Mouse (Mus musculus) left cerebral cortex, adult 8-10 months (tissue): Measurements from ENCODE around the gene 4921539E11Rik. TPM values are rescaled to one million over a fixed set of nuclear protein-coding genes. Genes with fewer than 3 reads are reported as not detected.

Experiments
- DNase-seq, 2 experiments: peaks; one replicate each; pipeline ENCODE4 v3.0.0; 2022; ENCODE audit warnings: low spot score in 2 of 2
- total RNA-seq, 4 experiments: library from RNA; stranded (reverse); gene quantifications; 2 replicates each; pipeline ENCODE4 v1.2.4; 2022

4921539E11Rik gene
- total RNA-seq, 4 experiments from 2014 or later, result not detected

DNA sequence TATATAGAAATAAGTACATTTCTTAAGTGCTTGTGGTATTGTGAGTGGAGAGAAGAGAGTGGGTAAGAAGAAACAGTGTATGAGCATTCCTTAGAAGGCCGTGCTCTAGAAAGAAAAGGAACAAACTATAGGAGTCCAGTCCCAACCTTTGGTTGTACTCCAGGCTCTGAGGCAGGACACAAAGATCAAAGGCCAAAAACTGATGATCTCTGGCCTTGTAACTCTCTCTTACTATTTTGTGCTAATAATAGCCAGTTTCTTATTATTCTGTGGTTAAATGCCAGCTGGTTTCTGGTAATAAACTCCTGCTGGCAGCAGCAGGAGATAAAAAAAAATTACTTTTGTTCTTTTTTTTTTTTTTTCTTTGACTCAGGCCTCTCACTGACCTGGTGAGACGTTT lies 58.5 kb downstream of the 4921539E11Rik start:
- no peak for DNase-seq

DNA sequence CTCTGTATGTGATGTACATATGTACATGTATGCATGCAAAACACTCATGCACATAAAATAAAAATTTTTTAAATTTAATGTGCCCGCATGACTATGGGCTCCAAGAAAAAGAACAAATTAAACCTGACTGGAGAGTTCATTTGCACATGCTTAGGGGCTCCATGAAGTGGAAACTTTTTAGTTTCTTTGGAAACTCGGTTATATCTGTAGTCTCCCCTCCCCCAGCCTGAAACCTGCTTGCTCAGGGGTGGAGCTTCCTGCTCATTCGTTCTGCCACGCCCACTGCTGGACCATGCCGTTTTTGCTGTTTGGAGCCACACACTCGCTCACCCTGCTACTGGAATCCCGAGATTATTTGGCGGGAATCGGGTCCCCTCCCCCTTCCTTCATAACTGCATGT lies 67.8 kb downstream of the 4921539E11Rik start:
- no peak for DNase-seq

GRCm38 (mm10) chr4:103221789-103222188 lies 68.9 kb downstream of the 4921539E11Rik start:
- DNase-seq, result no peak

- DNase-seq, result no peak
These were observed 71.7 kb downstream of the 4921539E11Rik start for GRCm38 (mm10) chr4:103219011-103219410.

DNA sequence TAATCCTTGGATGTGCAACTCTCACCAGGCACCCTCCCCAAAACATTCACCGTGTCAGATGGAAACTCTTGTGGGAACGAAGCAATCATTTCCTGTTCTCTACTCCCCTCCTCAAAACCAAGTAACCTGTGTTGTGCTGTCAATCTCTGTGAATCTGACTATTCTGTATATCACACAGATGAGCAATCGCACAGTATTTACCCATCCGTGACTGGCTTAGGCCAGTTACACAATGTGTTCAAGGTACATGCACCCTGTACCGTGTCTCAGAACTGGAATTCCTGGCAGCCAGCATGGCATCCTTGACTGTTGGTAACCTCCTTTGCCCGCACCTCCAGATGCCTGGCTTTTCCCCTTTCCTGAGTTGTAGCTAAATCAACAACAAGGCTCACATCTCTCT lies 74.6 kb downstream of the 4921539E11Rik start:
- DNase-seq, result no peak

GRCm38 (mm10) chr4:103214925-103215820 lies 75.5 kb downstream of the 4921539E11Rik start, which contains the start of gene Slc35d1:
Gene Slc35d1, minus strand, starts transcription at chr4:103215164.
- DNase-seq, result peak; percentile 64 to 72

GRCm38 (mm10) chr4:103214498-103214924 lies 76.2 kb downstream of the 4921539E11Rik start:
- peak; percentile 51 to 64 for DNase-seq

- DNase-seq, result peak in 1 of 2 experiments; percentile 9
These were observed 76.7 kb downstream of the 4921539E11Rik start for GRCm38 (mm10) chr4:103213859-103214497.

DNA sequence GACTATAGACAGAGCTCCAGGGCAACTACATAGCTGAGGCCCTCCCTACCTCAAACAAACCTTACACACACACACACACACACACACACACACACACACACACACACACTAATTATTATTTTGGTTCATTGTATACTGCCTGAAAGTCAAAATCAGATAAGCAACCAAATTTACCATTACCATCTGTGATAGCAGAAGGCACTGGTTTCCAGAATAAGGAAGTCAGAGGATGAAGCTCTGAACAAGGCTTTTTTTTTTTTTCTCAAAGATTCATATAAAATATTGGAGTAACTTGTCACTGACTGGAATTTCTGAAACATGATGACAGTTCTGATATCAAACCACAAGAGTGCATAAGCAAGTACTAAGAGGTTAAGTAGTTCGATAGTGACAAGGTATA lies 82.1 kb downstream of the 4921539E11Rik start:
- DNase-seq, result no peak

- no peak for DNase-seq
These were observed 87.0 kb downstream of the 4921539E11Rik start for GRCm38 (mm10) chr4:103203646-103204045.

GRCm38 (mm10) chr4:103200046-103200445 lies 90.6 kb downstream of the 4921539E11Rik start:
- no peak for DNase-seq

- DNase-seq, result no peak
These were observed 91.6 kb downstream of the 4921539E11Rik start for GRCm38 (mm10) chr4:103199086-103199485.

DNA sequence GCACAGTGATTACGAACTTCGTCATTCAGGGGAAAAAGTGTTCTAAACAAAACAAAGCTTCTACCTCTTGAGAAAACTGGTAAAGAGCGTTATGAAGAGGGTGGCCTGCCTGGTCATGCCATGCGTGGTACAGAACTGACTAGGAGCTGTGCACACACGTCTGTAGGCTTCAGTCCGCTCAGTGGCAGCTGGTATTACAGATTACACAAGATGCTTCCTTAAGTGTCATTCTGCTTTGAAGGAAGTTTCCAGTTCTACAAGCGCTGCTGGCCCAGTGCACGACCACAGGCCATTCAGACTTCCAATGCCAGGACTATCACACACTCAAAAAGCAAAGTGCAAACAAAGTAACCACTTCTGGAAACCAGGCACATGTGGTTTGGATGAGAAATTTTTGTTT lies 93.3 kb downstream of the 4921539E11Rik start:
- DNase-seq, result no peak

DNA sequence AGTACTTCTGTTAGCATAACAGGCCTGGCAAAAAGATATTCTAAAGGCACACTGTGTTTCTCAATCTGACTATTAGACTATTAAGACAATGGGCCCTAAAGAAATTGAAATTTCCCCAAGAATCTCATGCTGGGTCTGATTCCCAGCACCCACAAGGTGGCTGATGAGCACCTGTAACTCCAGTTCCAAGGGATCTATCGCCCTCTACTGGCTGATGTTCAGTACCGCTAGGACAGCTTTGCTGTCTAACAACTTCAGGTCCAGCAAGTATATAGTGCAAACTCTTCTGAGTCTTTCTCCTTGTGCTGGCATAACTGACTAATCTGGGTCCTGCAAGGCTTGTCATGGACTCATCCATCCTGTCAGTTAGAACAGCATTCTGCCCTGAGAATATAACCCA lies 98.2 kb downstream of the 4921539E11Rik start:
- DNase-seq, result no peak

DNA sequence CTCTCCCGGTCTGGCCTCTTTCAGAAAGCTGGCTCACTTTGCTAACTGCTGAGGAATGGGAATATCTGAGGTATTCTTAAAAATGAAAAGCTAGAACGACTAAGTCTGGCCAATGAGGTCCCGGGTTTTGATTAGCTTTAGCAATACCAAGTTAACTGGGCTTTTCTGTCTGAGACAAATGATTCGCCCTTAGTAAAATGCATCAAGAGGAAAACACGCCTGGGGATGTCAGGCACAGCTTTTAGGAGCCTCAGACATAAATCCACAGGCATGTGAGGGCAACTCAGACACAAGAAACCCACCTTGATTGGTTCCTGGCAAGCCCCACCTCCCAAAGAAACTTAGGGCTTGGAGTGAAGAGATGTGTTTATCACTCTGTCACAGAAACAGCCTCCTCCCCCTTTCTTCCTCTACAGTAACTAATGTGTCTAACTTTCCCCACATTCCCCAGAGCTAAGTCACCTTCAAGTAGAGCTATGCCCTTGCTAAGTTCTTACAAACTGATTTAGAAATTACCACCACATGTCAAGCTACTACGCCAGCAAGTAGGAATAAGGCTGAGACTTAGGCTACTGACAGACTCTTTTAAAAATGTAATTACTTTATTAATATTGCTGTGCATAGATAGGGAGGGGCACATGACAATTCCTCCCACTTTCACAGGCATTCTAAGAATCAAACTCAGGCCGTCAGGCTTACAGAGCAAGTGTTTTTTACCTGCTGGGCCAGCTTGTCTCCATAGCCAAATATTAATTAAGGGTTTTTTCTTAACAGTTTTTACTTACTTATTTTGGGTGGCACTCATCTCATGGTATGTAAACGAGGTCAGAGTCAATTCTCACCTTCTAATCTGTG lies 101.7 kb downstream of the 4921539E11Rik start:
- DNase-seq, result no peak

Other genes with a start within 250 kb of the 4921539E11Rik start
- 10 to 100 TPM; 41.5 to 53.8 (median 48.3) TPM for gene Mier1, start 176.5 kb downstream of the 4921539E11Rik start, total RNA-seq
- 10 to 100 TPM; 12.4 to 17.1 (median 14.5) TPM for gene Wdr78, start 176.3 kb downstream of the 4921539E11Rik start, total RNA-seq
- 10 to 100 TPM in 3 of 4 experiments, 1 to 10 TPM in 1; 8.5 to 10.8 (median 10.5) TPM for gene Slc35d1, start 75.7 kb downstream of the 4921539E11Rik start, total RNA-seq
- gene Oma1, start 22.9 kb upstream of the 4921539E11Rik start, total RNA-seq, result 10 to 100 TPM in 2 of 4 experiments, 1 to 10 TPM in 2; 8.5 to 11.2 (median 10.2) TPM